Mouse (Mus musculus) frontal cortex, postnatal 36 days (tissue): Measurements from ENCODE around the gene Fgf22.
A peak's percentile ranks its signal among the peaks of the same experiment; 100 is the strongest.
"Not testable (repeated sequence)": the region's sequence is repeated elsewhere in the genome, so short reads cannot be mapped to it uniquely, and the experiment has no call there.

Experiments
- DNase-seq, 2 experiments: peaks; one replicate each; pipeline ENCODE4 v3.0.0; 2022; ENCODE audit warnings: low spot score in 2 of 2

Gene Fgf22

GRCm38 (mm10) chr10:79732500-79732899 is 22.4 kb upstream of the Fgf22 start:
- no peak for DNase-seq

- no peak for DNase-seq
Measured at GRCm38 (mm10) chr10:79733847-79734246, 21.0 kb upstream of the Fgf22 start.

GRCm38 (mm10) chr10:79735361-79735760 is 19.5 kb upstream of the Fgf22 start:
- DNase-seq: no peak

GRCm38 (mm10) chr10:79736706-79737105 is 18.2 kb upstream of the Fgf22 start:
- DNase-seq: no peak

GRCm38 (mm10) chr10:79738259-79738658 is 16.6 kb upstream of the Fgf22 start:
- DNase-seq: no peak

- no peak for DNase-seq
Measured at GRCm38 (mm10) chr10:79739234-79739633, 15.6 kb upstream of the Fgf22 start.

- no peak for DNase-seq
Measured at GRCm38 (mm10) chr10:79740863-79741262, 14.0 kb upstream of the Fgf22 start.

GRCm38 (mm10) chr10:79743161-79743560 is 11.7 kb upstream of the Fgf22 start:
- DNase-seq: no peak

- DNase-seq: no peak
Measured at GRCm38 (mm10) chr10:79743650-79744365, 11.1 kb upstream of the Fgf22 start.

GRCm38 (mm10) chr10:79745411-79745810 is 9.5 kb upstream of the Fgf22 start:
- DNase-seq: no peak

- DNase-seq: peak; percentile 92 to 98
Measured at GRCm38 (mm10) chr10:79745898-79746773, 8.7 kb upstream of the Fgf22 start, which contains the start of gene Polrmt. Gene Polrmt, minus strand, starts transcription at chr10:79746581.

GRCm38 (mm10) chr10:79746774-79747151 is 8.1 kb upstream of the Fgf22 start:
- DNase-seq: no peak

GRCm38 (mm10) chr10:79748496-79748895 is 6.4 kb upstream of the Fgf22 start:
- DNase-seq: no peak

GRCm38 (mm10) chr10:79755854-79756253 is 978 bp downstream of the Fgf22 start:
- DNase-seq: no peak

- DNase-seq: no peak
Measured at GRCm38 (mm10) chr10:79756660-79757059, 1.8 kb downstream of the Fgf22 start.

- DNase-seq: not testable (repeated sequence)
Measured at GRCm38 (mm10) chr10:79759675-79760074, 4.8 kb downstream of the Fgf22 start.

GRCm38 (mm10) chr10:79760603-79761143 is 5.8 kb downstream of the Fgf22 start:
- no peak for DNase-seq

GRCm38 (mm10) chr10:79762875-79763274 is 8.0 kb downstream of the Fgf22 start:
- DNase-seq: no peak

GRCm38 (mm10) chr10:79764234-79764633 is 9.4 kb downstream of the Fgf22 start:
- no peak for DNase-seq

GRCm38 (mm10) chr10:79765228-79765745 is 10.4 kb downstream of the Fgf22 start:
- no peak for DNase-seq

GRCm38 (mm10) chr10:79766001-79766507 is 11.2 kb downstream of the Fgf22 start:
- DNase-seq: no peak
